Mouse (Mus musculus): ENCODE data around the gene Spata45. TPM values are rescaled to one million over a fixed set of nuclear protein-coding genes. Genes with fewer than 3 reads are reported as not detected.

The Spata45 gene
- polyA plus RNA-seq, 1 experiment from 2014 or later = not detected

DNA sequence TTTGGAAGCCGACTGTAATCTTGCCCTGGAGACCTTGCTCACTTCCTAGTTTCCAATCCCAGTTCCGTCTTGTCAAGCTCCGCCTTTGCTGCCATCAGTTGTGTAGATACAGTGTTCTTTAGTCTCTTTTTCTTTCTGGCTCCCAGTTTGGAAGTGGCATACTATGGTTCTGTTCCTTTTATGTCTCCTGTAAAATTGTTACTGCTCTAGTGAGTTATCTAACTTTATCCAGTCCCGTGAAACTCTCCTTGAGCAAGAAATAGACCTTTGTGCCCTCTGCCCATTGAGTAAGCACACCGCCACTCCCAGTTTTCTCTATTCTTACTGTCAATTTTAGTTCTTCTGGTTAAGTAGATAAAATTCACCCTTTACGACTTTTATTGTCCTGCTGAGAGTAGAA, 35.2 kb downstream of the Spata45 start:
- Histone ChIP-seq H3K27ac (replicated peaks) (no peak overlapping the region), H3K27me3 (replicated peaks; ENCODE audit: low read depth, poor library complexity, severe bottlenecking) (no peaks in the 10 kb centered on the region), H3K4me1 (no peaks in the 10 kb centered on the region), H3K9me3 (no peaks in the 10 kb centered on the region), H3K4me3 (no peak overlapping the region), H3K36me3 (replicated peaks) (peaks cover 100% of the 10 kb centered on the region)
- 92% methylated on average over 6 of the region's 6 CpGs for WGBS
- DNase-seq (ENCODE audit: low spot score) = no peak

GRCm38 (mm10) chr1:191072329-191072913, 36.0 kb downstream of the Spata45 start:
- Histone ChIP-seq H3K4me1 (no peaks in the 10 kb centered on the region), H3K4me3 (no peak overlapping the region), H3K36me3 (replicated peaks) (peaks cover 100% of the 10 kb centered on the region), H3K9me3 (no peaks in the 10 kb centered on the region), H3K27ac (replicated peaks) (no peak overlapping the region), H3K27me3 (replicated peaks; ENCODE audit: low read depth, poor library complexity, severe bottlenecking) (no peaks in the 10 kb centered on the region)
- WGBS = 95% methylated on average over 16 of the region's 16 CpGs
- no peak for DNase-seq (ENCODE audit: low spot score)

- Histone ChIP-seq H3K4me1 (no peaks in the 10 kb centered on the region), H3K9me3 (no peaks in the 10 kb centered on the region), H3K4me3 (no peak overlapping the region), H3K27ac (replicated peaks) (no peak overlapping the region), H3K36me3 (replicated peaks) (peaks cover 100% of the 10 kb centered on the region), H3K27me3 (replicated peaks; ENCODE audit: low read depth, poor library complexity, severe bottlenecking) (no peaks in the 10 kb centered on the region)
- DNase-seq (ENCODE audit: low spot score) = no peak
- WGBS = 92% methylated on average over 6 of the region's 6 CpGs
Observed at GRCm38 (mm10) chr1:191073001-191073400, 36.6 kb downstream of the Spata45 start.

GRCm38 (mm10) chr1:191073486-191073885, 37.0 kb downstream of the Spata45 start:
- peaks cover 100% of the 10 kb centered on the region for H3K36me3 ChIP-seq (replicated peaks)
- 90% methylated on average over 4 of the region's 4 CpGs for WGBS

DNA sequence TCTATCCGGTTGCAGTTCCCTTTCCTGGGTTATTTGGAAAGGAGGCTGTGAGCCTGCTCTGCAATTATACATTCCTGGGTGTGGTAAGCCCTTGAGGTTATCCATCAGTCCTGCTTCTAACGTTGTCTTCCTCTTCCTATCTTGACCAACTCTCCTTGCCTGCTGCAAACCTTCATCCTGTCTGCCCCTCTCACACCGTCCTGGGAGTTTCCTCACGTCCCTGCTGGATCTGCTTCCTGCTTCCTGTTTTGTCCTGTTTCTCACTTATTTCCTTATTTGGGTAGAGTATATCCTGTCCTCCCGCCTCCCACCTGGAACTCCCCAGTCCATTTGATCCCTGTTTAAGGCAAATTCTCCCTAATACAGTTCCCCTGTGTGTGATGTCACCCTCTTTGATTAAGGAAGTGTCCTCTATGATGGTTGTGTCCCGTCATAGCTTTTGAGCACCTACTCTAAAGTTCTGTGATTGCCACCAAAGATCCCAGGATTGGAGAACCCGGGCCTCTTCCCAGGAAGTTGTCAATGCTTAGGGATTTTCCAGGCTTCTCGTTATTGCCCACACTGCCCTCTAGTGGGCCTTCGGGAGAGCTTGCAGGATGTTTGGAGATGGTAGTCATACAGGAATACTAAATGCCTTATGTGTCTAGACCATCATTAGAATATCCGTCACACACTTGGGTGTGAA, 38.9 kb downstream of the Spata45 start:
- 66% methylated on average over 10 of the region's 10 CpGs for WGBS
- no peak overlapping the region for H3K4me3 ChIP-seq
- H3K36me3 ChIP-seq (replicated peaks) = peaks cover 100% of the 10 kb centered on the region

More at GRCm38 (mm10) chr1:191073486-191073885, 37.0 kb downstream of the Spata45 start:
- no peak overlapping the region for H3K4me3 ChIP-seq
- H3K27me3 ChIP-seq (replicated peaks; ENCODE audit: low read depth, poor library complexity, severe bottlenecking) = no peaks in the 10 kb centered on the region
- H3K4me1 ChIP-seq = no peaks in the 10 kb centered on the region
- no peak for DNase-seq (ENCODE audit: low spot score)
- no peak overlapping the region for H3K27ac ChIP-seq (replicated peaks)
- no peaks in the 10 kb centered on the region for H3K9me3 ChIP-seq

DNA sequence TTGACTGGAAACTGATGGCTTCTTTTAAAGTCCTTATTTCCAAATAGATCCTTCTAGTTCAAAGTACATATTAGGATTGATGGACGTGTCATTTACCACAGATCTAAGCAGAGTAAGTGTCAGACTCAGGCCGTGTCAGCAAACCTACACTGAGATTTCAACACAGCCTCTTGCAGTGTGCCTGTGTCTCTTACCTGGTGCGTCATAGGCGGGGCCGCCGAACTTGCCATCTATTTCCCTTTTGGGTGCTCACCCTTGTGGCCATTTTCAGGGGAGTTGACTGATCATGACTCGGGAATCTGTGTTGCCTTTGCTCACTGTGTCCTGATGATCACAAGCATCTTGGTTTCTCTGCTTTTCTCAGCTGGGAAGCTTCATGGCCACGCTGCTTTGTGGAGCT, 46.8 kb downstream of the Spata45 start:
- Histone ChIP-seq H3K4me1 (no peaks in the 10 kb centered on the region), H3K36me3 (replicated peaks) (peaks cover 83% of the 10 kb centered on the region), H3K27me3 (replicated peaks; ENCODE audit: low read depth, poor library complexity, severe bottlenecking) (no peaks in the 10 kb centered on the region), H3K4me3 (no peak overlapping the region), H3K9me3 (no peaks in the 10 kb centered on the region), H3K27ac (replicated peaks) (no peak overlapping the region)
- WGBS = 92% methylated on average over 8 of the region's 8 CpGs
- DNase-seq (ENCODE audit: low spot score) = no peak

More for the DNA sequence above, 38.9 kb downstream of the Spata45 start:
- Histone ChIP-seq H3K27ac (replicated peaks) (no peak overlapping the region), H3K27me3 (replicated peaks; ENCODE audit: low read depth, poor library complexity, severe bottlenecking) (no peaks in the 10 kb centered on the region), H3K4me1 (no peaks in the 10 kb centered on the region), H3K9me3 (no peaks in the 10 kb centered on the region)
- DNase-seq (ENCODE audit: low spot score) = peak; percentile 62

DNA sequence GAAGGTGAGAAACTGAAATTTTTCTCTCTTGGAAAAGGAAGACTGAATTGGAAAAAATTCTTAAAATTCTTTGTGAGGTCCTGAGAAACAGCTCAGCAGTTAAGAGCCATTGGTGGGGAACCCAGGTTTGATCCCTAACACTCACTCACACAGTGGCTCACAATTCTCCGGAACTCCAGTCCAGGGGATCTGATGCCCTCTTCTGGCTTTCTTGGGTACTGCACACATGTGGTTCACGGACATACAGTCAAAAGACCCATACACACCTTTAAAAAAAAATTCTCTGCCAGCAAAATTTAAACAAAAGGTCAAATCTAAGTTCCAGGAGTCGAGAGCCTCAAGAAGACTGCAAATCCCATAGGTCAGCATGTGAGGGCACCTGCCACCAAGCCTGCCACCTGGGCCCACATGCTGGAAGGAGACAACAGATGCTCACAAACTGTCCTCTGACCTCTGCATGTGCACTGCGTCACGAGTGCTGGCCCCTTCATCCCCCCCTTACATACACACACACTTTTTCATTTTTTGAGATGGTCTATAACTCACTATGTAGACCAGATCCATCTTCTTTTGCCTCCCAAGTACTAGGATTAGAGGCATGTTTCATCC, 48.6 kb downstream of the Spata45 start:
- Histone ChIP-seq H3K27me3 (replicated peaks; ENCODE audit: low read depth, poor library complexity, severe bottlenecking) (no peaks in the 10 kb centered on the region), H3K4me3 (no peak overlapping the region), H3K36me3 (replicated peaks) (peaks cover 64% of the 10 kb centered on the region), H3K4me1 (no peaks in the 10 kb centered on the region), H3K27ac (replicated peaks) (no peak overlapping the region), H3K9me3 (no peaks in the 10 kb centered on the region)
- peak; percentile 69 for DNase-seq (ENCODE audit: low spot score)
- WGBS = 73% methylated on average over 5 of the region's 5 CpGs

GRCm38 (mm10) chr1:191085597-191085996, 49.2 kb downstream of the Spata45 start:
- Histone ChIP-seq H3K27ac (replicated peaks) (no peak overlapping the region), H3K4me3 (no peak overlapping the region), H3K9me3 (no peaks in the 10 kb centered on the region), H3K27me3 (replicated peaks; ENCODE audit: low read depth, poor library complexity, severe bottlenecking) (no peaks in the 10 kb centered on the region), H3K4me1 (no peaks in the 10 kb centered on the region), H3K36me3 (replicated peaks) (peaks cover 59% of the 10 kb centered on the region)
- WGBS = 87% methylated on average over 12 of the region's 12 CpGs
- DNase-seq (ENCODE audit: low spot score) = no peak

GRCm38 (mm10) chr1:191086304-191086878, 50.0 kb downstream of the Spata45 start:
- Histone ChIP-seq H3K27ac (replicated peaks) (no peak overlapping the region), H3K27me3 (replicated peaks; ENCODE audit: low read depth, poor library complexity, severe bottlenecking) (no peaks in the 10 kb centered on the region), H3K4me1 (peaks cover 2% of the 10 kb centered on the region; the same call in 1 of the 2 replicates), H3K9me3 (no peaks in the 10 kb centered on the region), H3K4me3 (no peak overlapping the region), H3K36me3 (replicated peaks) (peaks cover 52% of the 10 kb centered on the region)
- 90% methylated on average over 7 of the region's 7 CpGs for WGBS
- no peak for DNase-seq (ENCODE audit: low spot score)

- 84% methylated on average over 8 of the region's 8 CpGs for WGBS
- H3K4me1 ChIP-seq = peaks cover 7% of the 10 kb centered on the region
- no peak overlapping the region for H3K4me3 ChIP-seq
- H3K9me3 ChIP-seq = no peaks in the 10 kb centered on the region
- no peaks in the 10 kb centered on the region for H3K27me3 ChIP-seq (replicated peaks; ENCODE audit: low read depth, poor library complexity, severe bottlenecking)
- peaks cover 46% of the 10 kb centered on the region for H3K36me3 ChIP-seq (replicated peaks)
- H3K27ac ChIP-seq (replicated peaks) = no peak overlapping the region
- DNase-seq (ENCODE audit: low spot score) = no peak
Observed at GRCm38 (mm10) chr1:191086960-191087359, 50.5 kb downstream of the Spata45 start.

- Histone ChIP-seq H3K9me3 (no peaks in the 10 kb centered on the region), H3K4me1 (peaks cover 13% of the 10 kb centered on the region), H3K27ac (replicated peaks) (no peak overlapping the region), H3K27me3 (replicated peaks; ENCODE audit: low read depth, poor library complexity, severe bottlenecking) (no peaks in the 10 kb centered on the region), H3K4me3 (no peak overlapping the region), H3K36me3 (replicated peaks) (peaks cover 36% of the 10 kb centered on the region)
- DNase-seq (ENCODE audit: low spot score) = no peak
- WGBS = 90% methylated on average over 5 of the region's 5 CpGs
Observed at GRCm38 (mm10) chr1:191087955-191088354, 51.5 kb downstream of the Spata45 start.

- no peak for DNase-seq (ENCODE audit: low spot score)
- Histone ChIP-seq H3K36me3 (replicated peaks) (peaks cover 22% of the 10 kb centered on the region), H3K4me1 (peaks cover 13% of the 10 kb centered on the region), H3K27ac (replicated peaks) (no peak overlapping the region), H3K4me3 (no peak overlapping the region), H3K9me3 (no peaks in the 10 kb centered on the region), H3K27me3 (replicated peaks; ENCODE audit: low read depth, poor library complexity, severe bottlenecking) (no peaks in the 10 kb centered on the region)
- 72% methylated on average over 6 of the region's 6 CpGs for WGBS
Observed at GRCm38 (mm10) chr1:191089355-191089754, 52.9 kb downstream of the Spata45 start.
